Mouse (Mus musculus): ENCODE measurements around the gene Gdf3. TPM values are rescaled to one million over a fixed set of nuclear protein-coding genes. Genes with fewer than 3 reads are reported as not detected.
"Not testable (repeated sequence)": the region's sequence is repeated elsewhere in the genome, so short reads cannot be mapped to it uniquely, and the experiment has no call there.

The Gdf3 gene
- total RNA-seq (2015) (0.62 and 1.7 TPM in 2 replicates), total RNA-seq (2017) (0.40 TPM in 1 of 2 replicates, not detected in the other)

- ATAC-seq (ENCODE audit: poor library complexity, severe bottlenecking), result 0 out of 2 replicates have a peak, but pooled peaks have one; percentile 14
Observed at GRCm38 (mm10) chr6:122609771-122610170, at the start of gene Gdf3. Gene Gdf3, minus strand, starts transcription at chr6:122610087.

GRCm38 (mm10) chr6:122659567-122659966, 49.7 kb upstream of the Gdf3 start:
- ATAC-seq (ENCODE audit: poor library complexity, severe bottlenecking), result 0 out of 2 replicates have a peak, but pooled peaks have one; percentile 28

DNA sequence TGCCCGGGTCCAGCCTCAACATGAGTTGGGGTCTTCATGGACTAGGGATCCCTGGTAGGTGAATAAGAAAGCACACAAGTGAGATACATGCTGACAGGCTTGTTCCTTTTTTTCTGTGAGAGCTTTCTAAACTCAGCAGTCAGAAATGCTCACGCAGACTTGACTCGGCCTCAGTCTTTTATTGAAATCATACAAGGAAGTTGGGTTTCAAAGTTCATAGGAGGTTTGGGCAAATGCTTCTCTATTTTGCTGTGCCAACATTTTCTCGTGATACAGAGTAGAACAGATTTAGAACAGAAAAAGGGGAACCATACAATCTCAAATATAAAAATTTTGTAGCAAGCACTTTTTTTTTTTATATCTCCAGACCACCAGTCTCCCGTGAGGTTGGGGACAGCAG, 47.7 kb upstream of the Gdf3 start:
- peak; percentile 31 for ATAC-seq (ENCODE audit: poor library complexity, severe bottlenecking)

DNA sequence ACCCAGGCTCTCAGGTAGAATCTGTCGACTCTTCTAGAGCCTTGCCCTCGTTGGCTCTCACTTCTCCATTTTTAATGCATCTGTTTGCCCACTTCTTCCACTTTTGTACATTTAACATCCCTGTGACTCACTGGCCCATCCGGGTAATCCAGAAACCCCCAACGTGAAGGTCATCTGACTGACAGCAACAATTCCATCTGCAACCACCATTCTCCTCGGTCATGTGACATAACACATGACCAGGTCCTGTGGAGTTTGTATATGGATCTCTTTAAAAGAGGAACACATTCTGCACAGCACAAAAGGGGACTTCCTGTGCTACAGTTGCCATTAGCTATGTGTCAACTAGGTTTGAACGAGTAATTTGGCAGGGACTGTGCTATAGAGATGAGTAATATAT, 44.4 kb upstream of the Gdf3 start:
- ATAC-seq (ENCODE audit: poor library complexity, severe bottlenecking), result peak; percentile 76

DNA sequence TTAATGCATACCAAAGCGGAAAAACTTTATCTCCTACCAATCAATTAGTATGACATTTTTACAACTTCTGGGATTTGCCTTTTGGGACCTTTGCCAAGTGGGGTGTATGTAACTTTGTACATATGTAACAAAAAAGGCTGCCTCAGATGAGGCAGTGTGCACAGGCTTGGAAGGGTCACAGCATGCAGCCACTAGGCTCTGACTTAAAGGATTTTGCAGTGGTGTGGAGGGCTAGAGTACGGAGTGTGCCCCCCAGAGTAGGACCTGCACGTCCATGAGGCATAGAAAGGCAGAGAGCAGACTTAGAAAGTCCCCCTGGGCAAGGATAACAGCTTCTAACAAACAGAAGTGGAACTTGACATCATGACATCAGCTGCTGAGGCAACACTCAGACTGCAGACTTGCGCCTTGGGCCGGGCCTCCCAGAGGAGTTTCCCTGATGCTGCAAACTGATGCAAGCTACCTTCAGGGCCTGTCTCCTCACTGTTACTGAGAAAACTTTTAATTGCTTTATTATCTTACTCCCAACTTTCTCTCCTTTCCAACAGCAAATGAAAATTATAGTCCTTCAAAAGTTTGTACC, 40.6 kb upstream of the Gdf3 start:
- peak; percentile 55 for ATAC-seq (ENCODE audit: poor library complexity, severe bottlenecking)

DNA sequence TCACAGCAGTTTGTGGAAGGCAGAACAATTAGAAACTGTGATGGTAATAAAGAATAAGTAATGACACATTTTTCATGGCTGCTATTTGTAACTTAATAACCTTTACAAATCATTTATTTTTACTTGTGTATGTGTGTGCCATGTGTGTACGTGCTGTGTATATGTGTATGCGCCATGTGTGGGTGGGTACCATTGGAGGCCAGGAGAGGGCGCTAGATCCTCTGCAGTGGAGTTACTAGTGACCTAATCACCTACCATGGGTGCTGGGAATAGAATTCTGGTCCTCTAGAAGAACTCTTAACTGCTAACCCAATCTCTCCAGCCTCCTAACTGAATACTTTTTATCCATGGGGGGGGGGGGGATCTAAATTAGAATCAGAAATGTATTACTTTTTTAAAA, 40.0 kb upstream of the Gdf3 start:
- no peak for ATAC-seq (ENCODE audit: poor library complexity, severe bottlenecking)

- not testable (repeated sequence) for ATAC-seq (ENCODE audit: poor library complexity, severe bottlenecking)
Observed at GRCm38 (mm10) chr6:122644196-122644595, 34.3 kb upstream of the Gdf3 start.

DNA sequence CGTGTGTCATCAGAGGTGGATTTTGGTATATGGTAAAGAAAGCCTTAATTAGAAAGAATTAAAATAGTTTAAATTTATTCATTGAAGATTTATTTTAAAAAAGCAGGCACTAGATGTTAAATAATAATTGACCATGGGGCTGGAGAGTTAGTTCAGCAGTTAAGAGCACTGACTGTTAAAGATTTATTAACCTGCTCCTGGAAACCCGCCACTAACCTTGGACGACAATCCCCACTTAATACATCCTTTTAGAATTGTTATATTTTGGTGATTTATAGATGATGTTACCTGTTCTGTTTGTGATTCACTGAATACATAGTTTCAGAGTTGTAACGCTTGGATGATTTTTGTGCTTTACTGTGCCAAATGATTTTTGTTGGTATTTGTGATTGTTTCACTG, 27.7 kb upstream of the Gdf3 start:
- ATAC-seq (ENCODE audit: poor library complexity, severe bottlenecking), result not testable (repeated sequence)

- 0 out of 2 replicates have a peak, but pooled peaks have one; percentile 14 for ATAC-seq (ENCODE audit: poor library complexity, severe bottlenecking)
Observed at GRCm38 (mm10) chr6:122636666-122637065, 26.8 kb upstream of the Gdf3 start.

DNA sequence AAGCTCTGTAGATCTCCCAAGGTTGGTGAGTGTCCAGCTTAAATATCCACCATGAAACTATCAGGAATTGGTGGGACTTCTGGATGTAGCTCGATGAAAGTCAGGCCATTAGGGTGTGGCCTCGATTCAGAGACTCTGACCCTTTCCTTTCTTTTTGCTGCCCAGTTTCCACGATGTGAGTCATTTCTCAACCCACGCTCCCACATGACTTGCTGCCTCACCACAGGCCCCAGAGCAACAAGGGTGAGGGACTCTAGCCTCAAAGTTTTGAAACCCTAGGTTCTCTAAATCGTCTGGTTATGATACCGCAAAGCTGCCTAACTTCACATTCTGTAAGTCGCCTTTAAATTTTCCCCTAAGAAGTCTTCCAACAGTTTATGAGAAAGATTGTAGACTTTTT, 25.4 kb upstream of the Gdf3 start:
- peak; percentile 95 for ATAC-seq (ENCODE audit: poor library complexity, severe bottlenecking)

- ATAC-seq (ENCODE audit: poor library complexity, severe bottlenecking), result peak; percentile 68
Observed at GRCm38 (mm10) chr6:122633411-122633810, 23.5 kb upstream of the Gdf3 start.

- peak; percentile 73 for ATAC-seq (ENCODE audit: poor library complexity, severe bottlenecking)
Observed at GRCm38 (mm10) chr6:122627469-122628108, 17.7 kb upstream of the Gdf3 start.

- ATAC-seq (ENCODE audit: poor library complexity, severe bottlenecking), result no peak
Observed at GRCm38 (mm10) chr6:122626110-122626509, 16.2 kb upstream of the Gdf3 start, which contains the start of gene Dppa3. Gene Dppa3, plus strand, starts transcription at chr6:122626410.

DNA sequence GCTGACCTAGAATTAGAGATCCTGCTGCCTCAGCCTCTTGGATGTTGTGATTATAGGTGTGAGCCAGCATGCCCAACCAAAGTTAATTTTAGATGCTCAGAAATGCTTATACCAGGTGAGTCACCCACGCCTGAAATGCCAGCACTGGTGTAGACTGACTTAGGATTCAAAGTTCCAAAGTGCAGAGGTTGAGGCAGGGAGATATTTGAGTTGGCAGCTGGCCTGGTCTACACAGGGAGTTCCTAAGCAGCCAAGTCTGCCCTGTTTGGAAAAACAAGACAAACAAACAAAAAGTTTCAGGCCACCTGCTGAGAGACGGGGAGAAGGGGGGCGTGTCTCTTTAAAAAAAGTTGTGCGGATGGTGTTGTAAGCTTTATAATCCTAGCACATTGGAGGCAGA, 15.3 kb upstream of the Gdf3 start:
- ATAC-seq (ENCODE audit: poor library complexity, severe bottlenecking), result no peak

GRCm38 (mm10) chr6:122624480-122624879, 14.6 kb upstream of the Gdf3 start:
- ATAC-seq (ENCODE audit: poor library complexity, severe bottlenecking), result no peak

GRCm38 (mm10) chr6:122621066-122621465, 11.2 kb upstream of the Gdf3 start:
- no peak for ATAC-seq (ENCODE audit: poor library complexity, severe bottlenecking)

DNA sequence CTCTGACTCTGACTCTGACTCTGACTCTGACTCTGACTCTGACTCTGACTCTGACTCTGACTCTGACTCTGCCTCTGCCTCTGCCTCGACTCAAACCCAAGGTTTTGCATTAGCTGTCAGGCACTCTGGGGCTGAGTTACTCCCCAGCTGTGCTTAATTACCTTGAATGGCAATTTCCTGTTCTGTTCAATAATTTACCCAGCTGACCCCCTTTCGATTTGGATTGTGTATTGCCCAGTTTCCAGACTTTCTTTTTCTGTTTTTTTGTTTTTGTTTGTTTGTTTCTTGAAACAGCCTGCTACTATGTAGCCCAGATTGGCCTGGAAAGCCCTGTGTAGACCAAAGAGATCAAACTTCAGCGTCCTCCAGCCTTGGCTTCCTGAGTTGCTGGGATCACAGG, 6.1 kb upstream of the Gdf3 start:
- no peak for ATAC-seq (ENCODE audit: poor library complexity, severe bottlenecking)

GRCm38 (mm10) chr6:122614047-122614446, 4.2 kb upstream of the Gdf3 start:
- ATAC-seq (ENCODE audit: poor library complexity, severe bottlenecking), result peak; percentile 82

- no peak for ATAC-seq (ENCODE audit: poor library complexity, severe bottlenecking)
Observed at GRCm38 (mm10) chr6:122612426-122612825, 2.5 kb upstream of the Gdf3 start.

- no peak for ATAC-seq (ENCODE audit: poor library complexity, severe bottlenecking)
Observed at GRCm38 (mm10) chr6:122609377-122609728, 534 bp downstream of the Gdf3 start.

DNA sequence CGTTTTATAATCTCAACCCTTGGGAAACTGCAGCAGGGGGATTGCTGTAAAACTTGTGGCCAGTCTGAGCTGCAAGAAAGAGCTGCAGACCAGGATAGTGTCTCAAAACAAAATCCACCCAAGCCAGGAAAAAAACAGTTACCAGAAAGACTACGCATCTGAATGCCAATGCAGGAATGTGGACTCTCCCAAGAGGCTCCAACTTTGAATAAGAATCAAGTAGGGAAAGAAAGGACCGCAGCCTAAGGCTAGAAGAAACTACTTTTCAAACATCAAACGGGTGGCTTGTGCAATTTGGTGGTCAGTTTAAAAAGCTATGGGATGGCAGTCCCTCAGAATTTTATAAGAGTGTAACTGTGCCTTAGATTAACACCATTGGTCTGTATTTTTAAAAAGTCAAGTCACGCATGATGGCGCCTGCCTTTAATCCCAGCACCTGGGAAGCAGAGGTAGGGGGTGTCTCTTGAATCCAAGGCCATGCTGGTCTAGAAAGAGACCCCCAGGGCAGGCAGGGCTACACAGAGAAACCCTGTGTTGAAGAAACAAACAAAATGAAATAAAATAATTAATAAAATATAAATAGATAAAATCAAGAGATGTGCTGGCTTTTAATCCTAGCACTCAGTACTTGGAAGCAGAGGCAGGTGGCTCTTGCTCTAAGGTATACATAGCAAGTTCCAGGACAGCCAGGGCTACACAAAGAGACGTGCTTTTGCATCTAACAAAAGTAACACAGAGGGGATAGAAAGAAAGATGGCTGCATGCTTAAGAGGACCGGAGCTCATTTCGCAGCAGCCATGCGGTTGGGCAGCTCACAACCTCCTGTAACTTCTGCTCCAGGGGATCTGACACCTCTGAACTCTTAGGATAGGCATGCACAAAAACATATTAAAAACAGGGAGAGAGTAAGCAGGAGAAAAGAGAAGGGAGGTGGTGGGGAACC, 1.2 kb downstream of the Gdf3 start:
- ATAC-seq (ENCODE audit: poor library complexity, severe bottlenecking), result no peak
